Mouse (Mus musculus): ENCODE results near the gene Itgav. TPM values are rescaled to one million over a fixed set of nuclear protein-coding genes. Genes with fewer than 3 reads are reported as not detected.

The Itgav gene
- polyA plus RNA-seq, 1 experiment, result 62.6 TPM

DNA sequence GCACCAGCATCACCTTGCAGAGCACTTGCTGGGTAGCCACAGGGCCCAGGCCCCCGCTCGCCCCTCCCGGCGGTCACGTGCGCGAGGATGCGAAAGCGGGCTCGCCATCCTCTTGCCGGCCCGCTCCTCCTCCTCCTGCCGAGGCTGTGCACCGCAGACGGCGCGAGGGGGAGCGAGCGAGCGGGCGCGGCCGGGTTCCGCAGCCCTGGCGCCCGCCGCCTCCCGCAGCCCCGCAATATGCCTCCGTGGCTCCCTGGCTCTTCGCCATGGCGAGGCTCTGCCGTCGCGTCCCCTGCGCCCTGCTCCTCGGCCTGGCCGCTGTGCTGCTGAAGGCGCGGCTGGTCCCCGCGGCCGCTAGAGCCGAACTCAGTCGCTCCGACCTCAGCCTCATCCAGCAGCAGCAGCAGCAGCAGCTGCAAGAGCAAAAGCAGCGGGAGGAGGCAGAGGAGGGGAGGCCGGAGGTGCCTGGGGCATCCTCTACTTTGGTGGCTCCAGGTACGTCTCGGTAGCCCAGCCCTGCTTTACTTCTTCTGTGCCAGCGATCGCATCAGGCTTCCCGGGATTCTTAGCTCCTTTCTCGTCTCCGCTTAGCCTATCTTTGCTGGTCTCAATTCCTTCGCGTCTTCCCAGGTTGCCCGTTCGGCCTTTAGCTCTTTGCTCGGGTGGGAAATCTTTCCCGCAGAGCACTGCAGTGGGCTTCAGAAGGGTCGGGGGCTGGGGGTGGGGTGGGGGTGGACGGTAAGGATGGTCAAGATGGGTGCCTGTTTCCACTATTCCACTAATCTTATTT is 88.5 kb downstream of the Itgav start, which contains the start of gene Fam171b:
Gene Fam171b (plus strand): TSS at position 154 of the 790 bp plus-strand sequence.
- peak; percentile 42 for DNase-seq (ENCODE audit: low spot score)

DNA sequence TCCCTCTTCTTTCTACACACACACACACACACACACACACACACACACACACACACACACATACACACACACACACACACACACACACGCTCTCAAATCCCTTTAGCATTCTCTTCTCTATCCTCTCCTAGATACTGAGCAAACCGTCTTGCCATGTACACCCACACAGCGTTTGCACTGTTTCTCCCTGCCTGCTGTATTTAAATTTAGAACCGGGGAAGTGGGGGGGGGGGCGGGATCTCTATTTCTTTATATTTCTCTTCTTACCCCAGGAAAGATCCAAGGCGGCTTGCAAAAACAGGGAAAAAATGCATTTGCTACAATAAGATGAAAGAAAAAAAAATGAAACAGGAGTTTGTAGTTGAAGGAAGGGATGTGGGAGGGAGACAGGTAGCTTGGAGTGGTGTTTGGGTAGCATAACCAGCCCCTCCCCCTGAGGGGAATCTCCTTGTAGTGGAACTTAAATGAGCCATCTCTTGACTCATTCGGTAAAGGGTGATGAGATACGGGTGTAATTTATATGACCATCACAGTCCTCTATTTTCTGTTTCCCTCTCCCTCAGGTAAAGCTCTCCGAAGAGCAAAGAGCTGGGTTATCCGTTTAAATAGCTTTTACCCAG is 89.2 kb downstream of the Itgav start:
- no peak for DNase-seq (ENCODE audit: low spot score)

- no peak for DNase-seq (ENCODE audit: low spot score)
Measured at GRCm38 (mm10) chr2:83814009-83814408, 89.8 kb downstream of the Itgav start.

DNA sequence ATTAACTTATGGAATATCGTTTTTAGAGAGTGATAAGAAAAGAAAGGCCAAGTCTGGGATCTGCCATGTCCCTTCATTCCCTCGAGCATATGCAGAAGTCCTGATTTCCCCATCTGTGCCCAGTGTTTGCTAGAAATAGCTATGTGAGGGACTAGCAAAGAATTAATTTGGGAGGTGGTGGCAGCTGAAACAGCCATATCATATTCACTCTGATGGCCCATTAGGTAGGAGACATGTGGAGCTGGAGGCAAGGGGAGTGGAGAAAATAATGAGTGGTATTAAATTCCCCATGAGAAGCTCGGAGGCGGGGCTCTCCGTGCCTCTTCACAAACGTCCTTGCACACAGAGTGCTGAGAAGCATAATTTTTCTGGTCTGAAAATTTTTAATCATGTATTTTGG is 92.0 kb downstream of the Itgav start:
- DNase-seq (ENCODE audit: low spot score), result no peak

DNA sequence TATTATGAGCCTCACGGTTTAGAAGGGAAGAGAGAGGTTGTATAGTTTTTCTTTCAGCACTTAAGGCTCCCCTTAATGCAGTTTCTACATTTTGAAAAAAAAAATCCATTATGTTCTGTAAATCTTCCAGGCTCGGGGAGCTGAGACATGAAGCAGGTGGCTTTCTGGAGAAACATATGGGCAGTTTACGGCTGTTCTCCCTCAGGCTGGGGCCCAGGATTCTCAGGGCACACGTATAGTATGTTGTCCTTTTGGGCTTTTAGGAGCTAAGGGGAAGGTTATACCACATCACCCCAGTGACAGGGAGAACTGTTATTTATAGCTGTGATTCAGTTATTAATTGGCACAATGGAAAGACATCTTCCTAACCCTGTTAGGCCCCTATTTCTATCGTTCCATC is 101.0 kb downstream of the Itgav start:
- no peak for DNase-seq (ENCODE audit: low spot score)

- no peak for DNase-seq (ENCODE audit: low spot score)
Measured at GRCm38 (mm10) chr2:83828895-83829539, 104.8 kb downstream of the Itgav start.

- DNase-seq (ENCODE audit: low spot score), result no peak
Measured at GRCm38 (mm10) chr2:83832903-83833302, 108.7 kb downstream of the Itgav start.

GRCm38 (mm10) chr2:83835313-83836070 is 111.3 kb downstream of the Itgav start:
- no peak for DNase-seq (ENCODE audit: low spot score)

DNA sequence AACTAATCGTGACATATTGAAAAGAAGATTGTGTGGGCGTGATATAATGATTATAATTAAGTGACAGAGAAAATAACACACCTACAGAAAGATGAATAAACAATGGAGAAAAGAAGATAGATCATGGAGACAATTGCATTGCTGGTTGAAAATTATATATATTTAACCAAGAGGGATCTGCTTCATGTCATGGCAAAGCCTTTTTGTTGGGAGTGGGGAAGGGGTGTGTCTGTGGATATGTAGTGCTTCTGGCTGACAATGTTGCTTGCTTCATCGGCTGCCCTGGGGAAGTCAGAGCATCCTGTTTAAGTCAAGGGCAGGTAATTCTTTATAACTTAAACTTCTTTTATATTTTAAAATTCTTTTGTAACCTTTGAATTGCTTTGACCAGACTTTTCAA is 124.3 kb downstream of the Itgav start:
- no peak for DNase-seq (ENCODE audit: low spot score)

DNA sequence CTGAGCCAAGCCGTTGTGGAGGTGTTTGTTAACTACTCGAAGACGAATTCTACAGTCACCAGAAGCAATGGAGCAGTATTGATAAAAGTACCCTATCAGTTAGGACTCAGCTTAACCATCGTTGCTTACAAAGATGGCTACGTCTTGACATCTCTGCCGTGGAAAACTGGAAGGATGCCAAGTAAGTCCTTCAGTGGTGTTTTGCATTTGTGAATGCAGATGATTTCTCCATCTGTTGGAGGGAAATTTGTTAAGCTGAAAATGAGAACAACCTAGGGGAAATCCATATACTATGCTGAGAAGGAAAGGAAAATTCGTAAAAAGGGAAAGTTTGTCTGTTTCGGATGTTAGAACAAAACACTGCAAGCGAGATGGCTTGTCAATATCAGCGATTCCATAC is 129.2 kb downstream of the Itgav start:
- DNase-seq (ENCODE audit: low spot score), result no peak

- DNase-seq (ENCODE audit: low spot score), result no peak
Measured at GRCm38 (mm10) chr2:83856236-83856635, 132.0 kb downstream of the Itgav start.

Other genes with a start within 250 kb of the Itgav start
- 76.0 and 79.2 TPM in 2 replicates for gene Zc3h15, start 80.0 kb upstream of the Itgav start, polyA plus RNA-seq (2012; rRNA removed)
- gene Fam171b, start 88.2 kb downstream of the Itgav start, polyA plus RNA-seq (2012; rRNA removed), result 4.0 and 4.6 TPM in 2 replicates
- not detected in 2 replicates for gene Zswim2, start 216.8 kb downstream of the Itgav start, polyA plus RNA-seq (2012; rRNA removed)
- gene Gm13698, start 231.3 kb downstream of the Itgav start, polyA plus RNA-seq (2012; rRNA removed), result 0.03 TPM in 2 replicates
- gene Gm13693, start 237.1 kb downstream of the Itgav start, polyA plus RNA-seq (2012; rRNA removed), result 0.03 TPM in 2 replicates
- 0.03 TPM in 2 replicates for gene Gm13695, start 242.9 kb downstream of the Itgav start, polyA plus RNA-seq (2012; rRNA removed)
- gene Gm13696, start 248.7 kb downstream of the Itgav start, polyA plus RNA-seq (2012; rRNA removed), result 0.03 TPM in 2 replicates